Mouse (Mus musculus) stomach, embryonic 16.5 days (tissue): Measurements from ENCODE around the gene Mbnl2. TPM values are rescaled to one million over a fixed set of nuclear protein-coding genes. Genes with fewer than 3 reads are reported as not detected.
A peak's percentile ranks its signal among the peaks of the same experiment; 100 is the strongest.

Experiments used
- ATAC-seq: fragments of 200-750 bp; cut with Nextera tagmentation; 2 replicates; pipeline ENCODE4 v1.8.0; 2017; ENCODE audit warnings: moderate number of reproducible peaks, moderate TSS enrichment; ENCODE audit not compliant: insufficient read depth, low FRiP score
- H3K27ac ChIP-seq: fragments of 300-500 bp; sonication (generic); 2 replicates; pipeline ENCODE4 v1.5.1; 2014; ENCODE audit warnings: low read length
- H3K27me3 ChIP-seq: fragments of 300-500 bp; sonication (generic); 2 replicates; pipeline ENCODE4 v1.6.1; 2014; ENCODE audit warnings: low read length, control low read depth, mixed read lengths; ENCODE audit not compliant: control insufficient read depth, insufficient read depth
- H3K36me3 ChIP-seq: fragments of 300-500 bp; sonication (generic); 2 replicates; pipeline ENCODE4 v1.6.1; 2014; ENCODE audit warnings: low read length; ENCODE audit not compliant: control insufficient read depth, insufficient read depth
- H3K4me1 ChIP-seq: fragments of 300-500 bp; sonication (generic); 2 replicates; pipeline ENCODE4 v1.6.1; 2014; ENCODE audit warnings: low read length, control low read depth, mixed read lengths; ENCODE audit not compliant: control insufficient read depth, insufficient read depth
- H3K4me2 ChIP-seq: fragments of 300-500 bp; sonication (generic); 2 replicates; pipeline ENCODE4 v1.6.1; 2014; ENCODE audit warnings: low read depth, low read length, mixed read lengths
- H3K4me3 ChIP-seq: fragments of 300-500 bp; sonication (generic); replicated peaks from 2 replicates; pipeline ENCODE4 v1.5.1; 2014; ENCODE audit warnings: mild to moderate bottlenecking, low read length
- H3K9ac ChIP-seq: fragments of 300-500 bp; sonication (generic); 2 replicates; pipeline ENCODE4 v1.6.1; 2014; ENCODE audit warnings: low read length
- H3K9me3 ChIP-seq: fragments of 300-500 bp; sonication (generic); replicated peaks from 2 replicates; pipeline ENCODE4 v1.6.1; 2016; ENCODE audit warnings: low read length, control low read depth; ENCODE audit not compliant: control insufficient read depth
- WGBS: fragments of 180-500 bp; shearing (Covaris S2); extraction: QIAGEN DNeasy Blood & Tissue Kit; methylation state at CpG from one replicate; pipeline ENCODE4 v1.1.7; 2014; 5-methylcytosine and 5-hydroxymethylcytosine counted together
- polyA plus RNA-seq: library from polyadenylated mRNA; unstranded; fragments of >200 nt; fragmentation: Nextera tagmentation; extraction: Ambion mirVana; gene quantifications from 2 replicates; pipeline ENCODE4 v1.2.1, GENCODE M21; 2015

The Mbnl2 gene
- polyA plus RNA-seq, 1 experiment from 2014 or later: 131 TPM

DNA sequence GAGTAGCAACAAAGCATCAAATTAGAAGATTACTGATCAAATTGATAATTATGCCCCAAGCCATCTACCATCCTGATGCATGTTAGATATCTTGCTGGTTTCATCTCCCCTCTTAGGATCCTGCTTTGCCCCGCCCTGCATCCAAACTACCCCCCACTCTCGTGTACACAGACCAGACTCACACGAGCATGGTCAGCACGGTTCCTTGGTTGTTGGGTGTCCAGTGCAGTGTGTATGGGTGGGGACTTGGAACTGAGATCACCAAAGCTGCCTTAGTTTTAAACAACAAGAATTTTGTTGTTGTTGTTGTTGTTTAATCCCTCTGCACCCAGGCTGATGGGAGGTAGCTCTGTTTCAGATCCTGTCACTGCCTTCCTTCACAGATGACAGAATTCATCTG lies 101.7 kb downstream of the Mbnl2 start:
- Histone ChIP-seq H3K27me3 (no peaks in the 10 kb centered on the region), H3K27ac (no peak overlapping the region), H3K9me3 (no peaks in the 10 kb centered on the region), H3K4me1 (peaks cover 39% of the 10 kb centered on the region), H3K9ac (no peak overlapping the region), H3K36me3 (peaks cover 4% of the 10 kb centered on the region; the same call in 1 of the 2 replicates), H3K4me3 (no peak overlapping the region), H3K4me2 (no peak overlapping the region)
- ATAC-seq: no peak
- WGBS: 72% methylated on average over 4 of the region's 4 CpGs

DNA sequence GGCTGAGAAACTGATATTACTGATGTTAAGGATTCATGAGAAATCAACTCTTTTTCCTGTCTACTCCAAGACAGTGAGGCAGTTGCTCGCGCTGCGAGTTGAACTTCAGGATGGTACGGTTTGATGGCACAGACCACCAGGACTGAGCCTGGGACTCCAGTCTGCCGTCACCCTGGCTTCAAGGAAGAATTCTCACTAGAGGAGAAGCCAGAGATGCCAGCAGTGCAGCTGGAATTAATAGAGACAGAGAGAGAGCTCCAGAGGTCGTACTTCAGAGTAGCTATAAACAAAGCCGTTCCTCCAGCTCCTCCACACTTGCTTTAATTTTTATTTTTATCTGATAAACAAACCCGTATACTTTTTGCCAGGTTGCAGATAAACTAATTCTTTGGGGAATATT lies 102.5 kb downstream of the Mbnl2 start:
- Histone ChIP-seq H3K36me3 (peaks cover 4% of the 10 kb centered on the region; the same call in 1 of the 2 replicates), H3K9ac (no peak overlapping the region), H3K4me2 (no peak overlapping the region), H3K27me3 (no peaks in the 10 kb centered on the region), H3K27ac (no peak overlapping the region), H3K9me3 (no peaks in the 10 kb centered on the region), H3K4me3 (no peak overlapping the region), H3K4me1 (peaks cover 32% of the 10 kb centered on the region)
- WGBS: 59% methylated on average over 8 of the region's 8 CpGs
- no peak for ATAC-seq

DNA sequence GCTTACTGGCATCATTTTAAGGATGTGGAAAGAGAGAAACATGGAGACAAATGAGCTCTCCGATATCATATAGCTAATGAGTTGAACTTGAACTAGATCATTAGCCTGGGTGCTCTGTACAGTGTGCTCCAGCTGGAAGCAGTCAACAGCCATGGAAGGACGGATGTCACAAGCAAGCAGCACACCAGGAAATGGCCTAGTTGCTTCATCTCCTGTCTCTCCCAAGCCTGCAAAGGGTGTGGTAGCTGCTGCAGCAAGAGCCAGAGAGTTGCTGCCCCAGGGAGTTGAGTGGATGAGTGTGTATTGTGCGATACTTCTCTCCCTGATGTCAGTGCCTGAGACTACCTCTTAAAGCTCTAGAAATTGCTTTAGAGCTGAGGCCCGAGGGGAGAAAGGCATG lies 104.2 kb downstream of the Mbnl2 start:
- ATAC-seq: no peak
- Histone ChIP-seq H3K4me1 (peaks cover 30% of the 10 kb centered on the region), H3K36me3 (peaks cover 4% of the 10 kb centered on the region; the same call in 1 of the 2 replicates), H3K4me3 (no peak overlapping the region), H3K27ac (peak overlapping the region; percentile 18; the same call in 1 of the 2 replicates), H3K9me3 (no peaks in the 10 kb centered on the region), H3K9ac (no peak overlapping the region), H3K4me2 (no peak overlapping the region), H3K27me3 (no peaks in the 10 kb centered on the region)
- WGBS: 58% methylated on average over 4 of the region's 4 CpGs

DNA sequence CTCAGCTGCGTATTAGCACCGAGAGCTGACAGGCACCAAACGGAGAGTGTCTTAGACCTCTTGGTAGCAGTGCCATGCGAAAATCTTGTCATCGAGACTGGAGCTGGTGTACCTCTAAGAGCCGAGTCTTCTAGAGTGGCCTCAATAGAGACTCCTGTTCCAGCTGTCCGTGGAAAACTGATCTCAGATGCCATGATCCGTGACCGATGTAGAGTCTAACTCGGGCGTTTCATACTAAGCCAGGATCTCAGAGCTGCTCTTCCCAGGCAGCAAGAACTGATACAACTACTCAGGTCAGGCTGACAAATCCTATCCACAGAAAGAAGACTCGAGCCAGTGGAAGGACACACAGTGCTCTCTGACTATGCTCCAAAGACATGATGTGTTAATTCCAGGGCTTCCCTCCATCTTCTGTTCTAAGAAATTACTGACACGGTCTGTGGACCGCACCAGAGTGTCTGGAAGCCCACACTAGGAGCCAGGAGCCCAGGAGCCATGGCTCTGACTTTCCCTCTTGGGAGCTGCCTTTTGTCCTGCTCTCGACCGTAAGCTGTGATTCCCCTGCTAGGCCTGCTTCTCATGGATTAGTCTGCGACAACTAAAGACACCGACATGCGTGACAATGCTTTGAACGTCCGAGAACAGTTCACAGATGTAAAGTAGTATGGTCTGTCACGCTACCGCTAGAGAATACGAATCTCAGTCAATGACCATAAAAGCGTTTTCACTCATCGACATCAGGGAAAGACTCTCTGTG lies 106.1 kb downstream of the Mbnl2 start:
- H3K36me3 ChIP-seq: peaks cover 4% of the 10 kb centered on the region; the same call in 1 of the 2 replicates
- H3K27me3 ChIP-seq: no peaks in the 10 kb centered on the region
- no peaks in the 10 kb centered on the region for H3K9me3 ChIP-seq
- WGBS: 84% methylated on average over 26 of the region's 26 CpGs
- ATAC-seq: no peak; the same call in 1 of the 2 replicates
- H3K27ac ChIP-seq: no peak overlapping the region
- H3K4me2 ChIP-seq: no peak overlapping the region
- no peak overlapping the region for H3K4me3 ChIP-seq
- no peak overlapping the region for H3K9ac ChIP-seq
- H3K4me1 ChIP-seq: peaks cover 34% of the 10 kb centered on the region

DNA sequence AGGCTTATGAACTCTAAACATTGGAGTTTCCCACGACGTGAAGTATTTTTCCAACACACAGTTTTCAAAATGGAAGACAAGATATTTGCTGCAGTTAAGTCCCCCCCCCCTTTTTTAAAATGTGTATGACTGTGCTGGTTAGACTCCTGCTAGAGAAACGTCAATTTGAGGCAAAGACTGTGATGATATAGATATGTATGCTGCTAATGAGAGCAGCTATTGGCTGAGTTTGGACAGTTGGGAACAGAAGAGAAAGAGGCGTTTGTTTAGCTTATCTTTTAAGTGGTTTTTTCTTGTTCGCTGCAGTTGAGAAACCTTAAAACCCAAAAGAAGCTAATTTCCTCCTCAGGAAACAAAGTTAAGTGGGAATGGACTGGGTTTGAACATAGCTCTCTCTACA lies 106.7 kb downstream of the Mbnl2 start:
- H3K27ac ChIP-seq: no peak overlapping the region
- no peak for ATAC-seq
- no peak overlapping the region for H3K9ac ChIP-seq
- no peaks in the 10 kb centered on the region for H3K27me3 ChIP-seq
- no peaks in the 10 kb centered on the region for H3K9me3 ChIP-seq
- H3K4me2 ChIP-seq: no peak overlapping the region
- peaks cover 34% of the 10 kb centered on the region for H3K4me1 ChIP-seq
- peaks cover 4% of the 10 kb centered on the region; the same call in 1 of the 2 replicates for H3K36me3 ChIP-seq
- no peak overlapping the region for H3K4me3 ChIP-seq
- WGBS: 48% methylated on average over 5 of the region's 5 CpGs

DNA sequence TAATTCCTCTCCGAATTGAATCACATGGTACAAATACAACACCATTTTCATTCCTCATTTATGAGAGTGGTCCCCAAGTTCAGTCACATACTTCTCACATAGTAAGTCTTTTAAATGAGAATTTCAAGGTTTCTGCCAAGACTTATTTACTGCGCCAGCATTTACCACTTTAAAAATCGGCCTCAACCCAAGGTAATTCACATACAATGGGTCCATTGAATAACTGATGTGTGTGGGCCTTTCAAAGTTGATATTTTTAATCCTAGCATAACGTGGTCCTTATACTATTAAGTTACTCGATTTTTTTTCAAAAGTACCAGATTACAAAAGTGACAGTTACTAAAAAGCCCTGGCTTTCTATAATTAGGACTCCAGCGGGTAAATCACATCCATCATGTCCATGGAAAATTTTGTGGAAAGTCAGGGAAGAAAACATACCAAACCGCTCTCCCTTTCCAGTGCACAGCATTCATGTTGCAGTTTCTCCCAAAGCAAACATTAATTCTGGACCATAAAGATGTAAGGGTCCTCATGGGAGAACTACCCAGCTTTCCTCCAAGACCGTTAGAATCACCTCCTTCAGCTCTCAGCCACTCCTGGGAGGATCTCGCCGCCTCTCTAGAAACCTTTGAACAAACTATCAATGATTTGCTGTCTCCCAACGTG lies 107.8 kb downstream of the Mbnl2 start:
- no peak overlapping the region for H3K27ac ChIP-seq
- WGBS: 66% methylated on average over 11 of the region's 11 CpGs
- no peaks in the 10 kb centered on the region for H3K27me3 ChIP-seq
- peaks cover 4% of the 10 kb centered on the region; the same call in 1 of the 2 replicates for H3K36me3 ChIP-seq
- no peaks in the 10 kb centered on the region for H3K9me3 ChIP-seq
- no peak overlapping the region for H3K4me2 ChIP-seq
- peaks cover 27% of the 10 kb centered on the region for H3K4me1 ChIP-seq
- no peak overlapping the region for H3K9ac ChIP-seq
- ATAC-seq: no peak
- H3K4me3 ChIP-seq: no peak overlapping the region

DNA sequence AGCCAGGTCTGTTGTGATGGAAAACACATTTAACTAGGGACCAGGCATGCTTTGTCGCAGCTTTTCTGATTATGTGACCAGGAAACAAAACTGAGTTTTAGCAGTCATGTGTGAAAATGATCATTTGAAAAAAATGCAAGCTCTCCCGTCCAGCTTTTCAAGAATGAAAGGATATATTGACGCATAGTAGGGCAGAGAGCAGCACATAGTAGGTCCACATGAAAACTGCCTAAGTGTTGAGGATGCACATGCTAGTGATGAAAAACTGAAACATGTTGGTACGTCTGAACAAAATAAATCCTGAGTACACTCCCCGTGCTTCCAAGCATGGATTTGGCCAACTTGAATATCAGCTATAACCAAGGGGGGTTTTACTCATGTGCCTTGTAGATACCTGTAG lies 109.1 kb downstream of the Mbnl2 start:
- no peak for ATAC-seq
- 88% methylated on average over 5 of the region's 5 CpGs for WGBS
- peaks cover 4% of the 10 kb centered on the region; the same call in 1 of the 2 replicates for H3K36me3 ChIP-seq

DNA sequence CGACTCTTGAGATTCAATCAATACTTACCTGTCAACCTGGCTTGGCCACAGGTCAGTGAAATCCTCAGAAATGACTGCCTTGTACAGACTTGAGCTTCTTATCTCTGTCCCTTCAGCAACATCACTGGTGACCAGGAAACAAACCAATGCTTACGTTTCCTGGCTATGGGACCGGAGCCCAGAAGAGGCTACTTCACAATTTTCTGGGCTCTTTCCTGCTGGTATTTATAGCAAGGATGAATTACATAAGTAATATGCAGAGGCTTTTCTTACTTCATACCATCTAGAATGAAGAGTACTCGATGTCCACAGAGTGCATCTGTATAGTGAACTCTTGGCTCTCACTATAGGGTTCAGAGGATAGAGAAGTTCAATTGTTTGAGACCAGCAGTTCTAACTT lies 111.8 kb downstream of the Mbnl2 start:
- Histone ChIP-seq H3K9me3 (no peaks in the 10 kb centered on the region), H3K27ac (no peak overlapping the region), H3K4me2 (no peak overlapping the region), H3K4me3 (no peak overlapping the region), H3K36me3 (peaks cover 13% of the 10 kb centered on the region), H3K4me1 (peaks cover 7% of the 10 kb centered on the region; the same call in 1 of the 2 replicates), H3K9ac (no peak overlapping the region), H3K27me3 (no peaks in the 10 kb centered on the region)
- WGBS: 66% methylated on average over 4 of the region's 4 CpGs
- ATAC-seq: no peak

More for the DNA sequence above, 109.1 kb downstream of the Mbnl2 start:
- no peaks in the 10 kb centered on the region for H3K27me3 ChIP-seq
- H3K4me2 ChIP-seq: no peak overlapping the region
- H3K9me3 ChIP-seq: no peaks in the 10 kb centered on the region
- H3K4me1 ChIP-seq: peaks cover 14% of the 10 kb centered on the region
- no peak overlapping the region for H3K27ac ChIP-seq
- H3K4me3 ChIP-seq: no peak overlapping the region
- no peak overlapping the region for H3K9ac ChIP-seq
